Mouse (Mus musculus) testis, adult 2 months (tissue): ENCODE measurements around the gene H2-Ob. TPM values are rescaled to one million over a fixed set of nuclear protein-coding genes. Genes with fewer than 3 reads are reported as not detected.

Experiments used
- H3K27ac ChIP-seq: fragments of 200-500 bp; 2 replicates; pipeline ENCODE4 v1.5.1; 2012; ENCODE audit warnings: low read depth, low read length; ENCODE audit not compliant: control insufficient read depth, insufficient read depth
- H3K27me3 ChIP-seq: fragments of 200-500 bp; 2 replicates; pipeline ENCODE4 v1.6.1; 2012; ENCODE audit warnings: mild to moderate bottlenecking, low read length, moderate library complexity; ENCODE audit not compliant: control insufficient read depth, insufficient read depth
- H3K36me3 ChIP-seq: fragments of 200-500 bp; 2 replicates; pipeline ENCODE4 v1.6.1; 2012; ENCODE audit warnings: mild to moderate bottlenecking, low read length; ENCODE audit not compliant: control insufficient read depth, insufficient read depth
- H3K4me1 ChIP-seq: fragments of 200-500 bp; 2 replicates; pipeline ENCODE4 v1.6.1; 2012; ENCODE audit warnings: low read length; ENCODE audit not compliant: control insufficient read depth, insufficient read depth
- H3K4me3 ChIP-seq: fragments of 200-500 bp; 2 replicates; pipeline ENCODE4 v1.5.1; 2012; ENCODE audit warnings: low read depth, mild to moderate bottlenecking, low read length, moderate library complexity, mixed read lengths; ENCODE audit not compliant: control insufficient read depth
- CTCF ChIP-seq: fragments of 200-500 bp; IDR thresholded peaks from 2 replicates; pipeline ENCODE4 v1.5.1; 2012; ENCODE audit warnings: low read depth, mild to moderate bottlenecking, inconsistent platforms, low read length, moderate library complexity; ENCODE audit not compliant: control insufficient read depth, insufficient read depth, insufficient replicate concordance
- POLR2A ChIP-seq: fragments of 200-500 bp; IDR thresholded peaks from 2 replicates; pipeline ENCODE4 v1.6.1; 2012; ENCODE audit warnings: low read depth, mild to moderate bottlenecking, inconsistent platforms, low read length, moderate library complexity; ENCODE audit not compliant: control insufficient read depth
- polyA plus RNA-seq: library from polyadenylated mRNA; depleted of rRNA; stranded (reverse); fragments of >200 nt; gene quantifications from 2 replicates; pipeline ENCODE4 v1.2.3, GENCODE M21; 2012

Gene H2-Ob
- polyA plus RNA-seq, 1 experiment, result 0.06 TPM

DNA sequence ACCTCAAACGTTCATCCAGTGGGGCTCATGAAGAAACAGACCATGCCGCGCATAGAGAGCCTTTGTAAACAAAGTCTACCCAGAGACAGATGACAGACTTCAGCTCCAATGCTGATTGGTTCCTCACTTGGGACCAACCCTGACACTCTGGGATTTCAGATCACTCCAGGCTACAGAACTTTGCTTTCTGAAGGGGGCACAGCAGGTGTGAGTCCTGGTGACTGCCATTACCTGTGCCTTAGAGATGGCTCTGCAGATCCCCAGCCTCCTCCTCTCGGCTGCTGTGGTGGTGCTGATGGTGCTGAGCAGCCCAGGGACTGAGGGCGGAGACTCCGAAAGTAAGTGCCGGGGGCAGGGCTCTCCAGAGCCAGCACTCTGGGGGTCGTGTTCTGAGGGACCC is 24.4 kb downstream of the H2-Ob start:
- TF ChIP-seq CTCF, result no peak
- no peak for TF ChIP-seq POLR2A
- no peaks in the 10 kb centered on the region for H3K36me3 ChIP-seq
- no peak overlapping the region for H3K27ac ChIP-seq
- peaks cover 14% of the 10 kb centered on the region for H3K4me1 ChIP-seq
- H3K4me3 ChIP-seq, result peak overlapping the region; percentile 75
- H3K27me3 ChIP-seq, result no peaks in the 10 kb centered on the region

DNA sequence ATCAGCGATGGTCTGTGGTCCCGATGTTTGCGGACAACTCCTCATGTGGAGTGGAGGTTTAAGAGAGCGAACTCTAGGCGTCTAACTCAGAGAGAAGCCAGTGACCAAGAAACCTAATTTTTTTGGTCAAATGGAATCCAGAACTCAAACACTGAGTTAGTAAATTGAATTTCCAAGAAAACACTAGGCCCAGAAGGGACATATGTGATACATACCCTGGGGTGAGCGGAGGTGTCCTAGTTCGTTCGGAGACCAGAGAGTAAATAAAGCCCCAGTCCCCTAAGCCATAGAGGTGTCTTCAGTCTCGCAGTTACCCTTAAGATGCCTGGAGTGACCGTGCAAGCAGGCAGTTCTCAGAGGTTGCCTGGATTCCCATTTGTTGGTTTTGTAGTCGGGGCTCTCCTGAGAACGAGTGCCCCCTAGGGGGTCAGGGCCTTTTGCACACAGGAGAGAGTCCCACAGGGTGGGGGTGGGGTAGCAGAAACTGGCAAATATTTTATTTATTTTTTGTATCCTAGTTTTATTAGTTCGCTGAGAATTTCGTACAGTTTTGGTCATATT is 25.2 kb downstream of the H2-Ob start:
- no peak for TF ChIP-seq CTCF
- no peak for TF ChIP-seq POLR2A
- Histone ChIP-seq H3K27me3 (no peaks in the 10 kb centered on the region), H3K36me3 (no peaks in the 10 kb centered on the region), H3K27ac (no peak overlapping the region), H3K4me1 (peaks cover 14% of the 10 kb centered on the region), H3K4me3 (peak overlapping the region; percentile 75)

DNA sequence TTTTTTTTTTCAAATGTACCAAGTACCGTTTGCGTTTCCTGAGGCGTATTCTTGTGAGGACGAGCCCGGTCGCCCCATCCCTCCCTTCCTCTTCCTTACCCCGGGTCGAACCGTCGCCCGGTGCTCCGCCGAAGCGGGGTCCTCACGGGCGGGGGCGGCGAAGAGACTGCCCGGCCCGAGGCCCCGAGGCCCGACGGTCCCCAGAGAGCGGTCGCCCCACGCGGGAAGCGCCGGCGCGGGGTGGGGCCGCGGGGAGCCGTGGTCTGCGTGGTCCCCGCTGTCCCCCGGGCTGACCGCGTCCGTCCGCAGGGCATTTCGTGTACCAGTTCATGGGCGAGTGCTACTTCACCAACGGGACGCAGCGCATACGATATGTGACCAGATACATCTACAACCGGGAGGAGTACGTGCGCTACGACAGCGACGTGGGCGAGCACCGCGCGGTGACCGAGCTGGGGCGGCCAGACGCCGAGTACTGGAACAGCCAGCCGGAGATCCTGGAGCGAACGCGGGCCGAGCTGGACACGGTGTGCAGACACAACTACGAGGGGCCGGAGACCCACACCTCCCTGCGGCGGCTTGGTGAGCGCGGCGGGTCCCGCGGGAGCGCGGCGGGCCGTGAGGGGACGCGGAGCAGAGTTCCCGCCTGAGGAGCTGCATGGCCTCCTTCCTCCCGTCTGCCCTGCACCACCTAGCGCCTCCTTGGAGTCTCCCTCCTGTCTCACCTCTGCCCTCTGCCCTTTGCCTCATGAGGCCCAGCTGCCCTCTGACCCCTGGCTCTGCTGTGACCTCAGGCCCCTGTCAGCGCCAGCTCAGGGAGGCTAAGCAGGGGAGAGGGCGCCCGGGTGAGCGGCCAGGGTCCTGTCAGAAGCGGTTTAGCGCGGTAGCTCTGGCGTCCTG is 26.0 kb downstream of the H2-Ob start:
- H3K27ac ChIP-seq, result no peak overlapping the region
- H3K4me3 ChIP-seq, result peak overlapping the region; percentile 89
- peaks cover 14% of the 10 kb centered on the region for H3K4me1 ChIP-seq
- no peaks in the 10 kb centered on the region for H3K27me3 ChIP-seq
- H3K36me3 ChIP-seq, result no peaks in the 10 kb centered on the region
- TF ChIP-seq POLR2A (no peak; the same call in 1 of the 2 replicates), CTCF (no peak)

DNA sequence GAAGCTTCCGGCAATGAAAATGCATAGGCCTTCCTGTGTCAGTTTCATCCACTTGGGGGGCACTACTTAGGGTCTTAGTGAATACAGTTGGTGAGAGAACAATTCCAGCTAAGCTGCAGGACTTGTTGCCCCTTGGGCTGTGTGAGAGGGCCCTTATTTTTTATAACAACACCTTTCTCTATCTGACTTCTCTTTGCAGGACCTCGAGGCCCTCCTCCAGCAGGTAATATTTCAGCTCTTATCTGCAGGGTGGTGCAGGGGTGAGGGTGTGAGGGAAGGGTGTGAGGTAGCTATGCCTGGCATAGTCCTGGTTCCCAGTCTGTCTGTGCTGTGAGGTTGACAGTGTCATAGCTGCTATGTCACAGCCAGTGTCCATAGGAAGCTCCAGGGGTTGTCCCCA is 29.6 kb downstream of the H2-Ob start:
- H3K4me1 ChIP-seq, result peaks cover 12% of the 10 kb centered on the region
- H3K4me3 ChIP-seq, result no peak overlapping the region
- H3K27me3 ChIP-seq, result no peaks in the 10 kb centered on the region
- H3K36me3 ChIP-seq, result no peaks in the 10 kb centered on the region
- H3K27ac ChIP-seq, result no peak overlapping the region
- TF ChIP-seq POLR2A (no peak), CTCF (no peak)

DNA sequence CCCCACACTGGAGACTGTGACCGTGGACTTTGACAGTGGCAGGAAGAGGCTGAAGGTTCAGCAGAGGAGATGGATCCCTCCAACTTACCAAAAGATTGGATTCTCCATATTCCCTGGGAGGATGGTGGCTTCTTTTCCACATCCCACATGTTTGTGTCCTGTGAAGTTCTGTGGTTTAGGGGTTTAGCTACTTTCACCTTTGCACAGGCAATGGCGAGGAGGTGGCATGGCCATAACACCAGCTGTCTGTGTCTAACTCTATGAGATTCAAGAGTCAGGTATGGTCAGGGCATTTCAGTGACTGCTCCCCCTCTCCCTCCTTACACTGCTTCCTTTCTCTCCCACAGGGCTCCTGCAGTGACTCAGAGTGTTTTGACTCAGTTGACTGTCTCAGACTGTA is 30.0 kb downstream of the H2-Ob start:
- Histone ChIP-seq H3K4me1 (peaks cover 11% of the 10 kb centered on the region), H3K27ac (no peak overlapping the region), H3K36me3 (no peaks in the 10 kb centered on the region), H3K27me3 (no peaks in the 10 kb centered on the region), H3K4me3 (no peak overlapping the region)
- TF ChIP-seq POLR2A, result no peak
- TF ChIP-seq CTCF, result no peak

DNA sequence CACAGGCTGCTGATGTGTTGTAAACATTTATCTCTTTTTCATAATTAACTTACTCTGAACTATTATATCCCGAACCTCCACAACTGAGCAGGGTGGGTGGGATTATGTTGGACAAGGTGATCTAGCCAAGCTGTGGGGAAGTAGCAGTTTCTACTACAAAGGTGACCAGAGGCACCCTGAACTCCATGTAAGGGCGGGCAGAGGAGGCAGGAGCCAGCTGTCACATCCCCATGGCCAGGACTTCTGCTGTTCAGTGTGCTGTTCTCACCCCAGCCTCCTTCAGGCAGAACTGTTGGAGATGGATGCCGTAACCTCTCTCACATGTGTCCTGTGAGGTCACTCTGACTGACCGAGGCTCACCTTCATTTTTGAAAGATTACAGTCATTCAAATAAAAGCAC is 31.1 kb downstream of the H2-Ob start:
- TF ChIP-seq CTCF (no peak), POLR2A (no peak)
- peaks cover 6% of the 10 kb centered on the region for H3K4me1 ChIP-seq
- no peak overlapping the region for H3K4me3 ChIP-seq
- no peak overlapping the region for H3K27ac ChIP-seq
- no peaks in the 10 kb centered on the region for H3K36me3 ChIP-seq
- no peaks in the 10 kb centered on the region for H3K27me3 ChIP-seq

DNA sequence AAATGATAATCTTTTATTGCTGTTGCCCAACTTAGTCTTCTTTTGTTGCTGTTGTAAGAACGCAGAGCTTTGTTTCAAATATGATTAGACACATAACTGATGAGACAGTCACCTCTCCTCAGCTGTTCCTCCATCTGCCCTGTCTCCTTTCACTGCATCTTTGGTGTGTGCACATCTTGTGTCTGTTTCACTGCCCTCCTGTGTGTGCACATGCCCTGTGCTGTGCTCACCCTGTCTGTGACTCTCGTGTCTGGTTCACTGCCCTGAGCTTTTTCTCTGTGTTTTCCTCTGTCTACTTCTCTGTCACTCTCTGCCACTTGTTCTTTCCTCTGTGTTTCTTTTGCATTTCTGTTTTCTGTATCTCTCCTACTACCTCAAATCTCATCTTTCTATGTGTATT is 31.5 kb downstream of the H2-Ob start:
- H3K36me3 ChIP-seq, result no peaks in the 10 kb centered on the region
- no peak overlapping the region for H3K4me3 ChIP-seq
- H3K27me3 ChIP-seq, result no peaks in the 10 kb centered on the region
- H3K4me1 ChIP-seq, result peaks cover 2% of the 10 kb centered on the region
- H3K27ac ChIP-seq, result no peak overlapping the region
- no peak for TF ChIP-seq CTCF
